Mouse (Mus musculus) testis, postnatal 10 days (tissue): ENCODE data around the gene Man2b1.
A peak's percentile ranks its signal among the peaks of the same experiment; 100 is the strongest.
"Not testable (repeated sequence)": the region's sequence is repeated elsewhere in the genome, so short reads cannot be mapped to it uniquely, and the experiment has no call there.

Experiments
- DNase-seq: peaks from one replicate; pipeline ENCODE4 v3.0.0; 2021; ENCODE audit warnings: low spot score

The Man2b1 gene

DNA sequence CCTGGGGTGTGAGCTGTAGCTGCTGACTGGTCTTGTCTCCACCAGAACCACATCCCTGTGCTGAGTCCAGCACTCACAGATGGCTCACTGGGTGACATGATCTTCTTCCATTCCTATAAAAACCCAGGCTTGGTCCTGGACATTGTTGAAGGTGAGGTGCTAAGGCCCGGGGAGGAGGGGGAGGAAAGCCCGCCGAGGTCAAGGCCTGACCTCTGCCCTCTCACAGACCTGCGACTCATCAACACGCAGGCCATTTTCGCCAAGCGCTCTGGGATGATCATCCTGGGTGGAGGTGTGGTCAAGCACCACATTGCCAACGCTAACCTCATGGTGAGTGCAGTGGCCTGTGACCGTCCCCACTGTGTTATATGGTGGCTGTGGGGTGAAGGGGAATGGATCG lies 8.9 kb upstream of the Man2b1 start:
- DNase-seq = no peak

DNA sequence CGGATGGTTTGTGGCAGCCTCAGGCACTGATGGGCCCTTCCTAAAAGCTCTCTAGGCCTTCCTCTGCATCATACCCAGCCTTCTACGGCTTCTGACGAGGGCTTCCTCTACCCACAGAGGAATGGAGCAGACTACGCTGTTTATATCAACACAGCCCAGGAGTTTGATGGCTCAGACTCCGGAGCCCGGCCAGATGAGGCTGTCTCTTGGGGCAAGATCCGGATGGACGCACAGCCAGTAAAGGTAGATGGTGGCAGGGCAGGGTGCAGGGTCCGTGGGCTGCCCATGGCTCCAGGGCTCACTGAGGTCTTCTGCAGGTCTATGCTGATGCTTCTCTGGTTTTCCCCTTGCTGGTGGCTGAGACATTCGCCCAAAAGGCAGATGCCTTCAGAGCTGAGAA lies 8.5 kb upstream of the Man2b1 start:
- DNase-seq = no peak

DNA sequence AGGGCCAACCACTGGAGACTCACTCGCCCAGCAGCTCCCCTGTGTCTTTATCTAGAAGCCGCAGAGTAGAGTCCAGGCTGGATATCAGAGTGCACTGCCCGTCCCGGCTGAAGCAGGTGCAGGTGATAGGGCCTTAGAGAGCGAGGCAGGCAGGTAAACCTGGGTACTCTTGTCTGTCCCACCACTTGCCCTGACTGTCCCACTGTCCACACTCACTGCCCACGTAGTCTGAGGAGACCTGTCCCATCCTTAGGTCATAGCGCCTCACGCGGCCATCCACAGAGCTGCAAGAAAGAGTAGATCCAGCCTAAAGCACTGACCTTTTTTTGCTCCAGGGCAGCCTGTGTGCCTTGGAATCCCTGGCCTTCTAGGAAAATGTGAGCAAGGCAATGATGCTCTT lies 7.1 kb upstream of the Man2b1 start:
- peak; percentile 79 for DNase-seq

DNA sequence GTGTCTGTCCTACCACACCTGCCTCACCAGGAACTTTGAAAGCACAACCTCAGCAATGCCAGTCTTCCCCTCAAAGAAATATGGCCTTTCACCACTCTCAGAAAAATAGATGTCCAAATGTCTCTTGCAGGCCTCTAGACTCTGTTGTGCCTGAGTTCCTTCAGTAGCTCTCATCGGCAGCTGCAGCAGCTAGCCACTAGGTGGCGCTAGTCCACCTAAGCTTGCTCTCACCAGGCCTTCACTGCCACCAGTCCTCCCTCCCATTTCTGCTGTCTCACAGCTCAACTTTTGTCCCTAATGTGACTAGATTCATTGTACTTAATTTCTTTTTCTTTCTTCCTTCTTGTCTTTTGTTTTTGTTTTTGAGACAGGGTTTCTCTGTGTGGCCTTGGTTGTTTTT lies 6.1 kb upstream of the Man2b1 start:
- DNase-seq = peak; percentile 79

DNA sequence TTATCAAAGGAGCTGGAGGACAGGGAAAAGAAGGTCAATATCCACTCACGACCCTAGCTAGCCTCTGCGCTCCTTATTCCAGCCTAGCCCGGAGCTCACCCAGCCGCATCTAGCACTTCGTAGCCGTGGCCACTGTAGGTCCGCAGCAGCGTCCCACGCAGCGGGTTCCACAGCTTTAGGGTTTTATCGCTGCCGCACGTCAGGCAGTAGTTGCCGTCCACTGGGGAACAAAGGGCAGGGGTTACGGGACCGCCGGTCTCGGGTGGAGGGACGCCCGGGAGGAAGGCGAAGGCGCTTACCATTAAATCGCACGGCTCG lies 2.9 kb upstream of the Man2b1 start:
- no peak for DNase-seq

DNA sequence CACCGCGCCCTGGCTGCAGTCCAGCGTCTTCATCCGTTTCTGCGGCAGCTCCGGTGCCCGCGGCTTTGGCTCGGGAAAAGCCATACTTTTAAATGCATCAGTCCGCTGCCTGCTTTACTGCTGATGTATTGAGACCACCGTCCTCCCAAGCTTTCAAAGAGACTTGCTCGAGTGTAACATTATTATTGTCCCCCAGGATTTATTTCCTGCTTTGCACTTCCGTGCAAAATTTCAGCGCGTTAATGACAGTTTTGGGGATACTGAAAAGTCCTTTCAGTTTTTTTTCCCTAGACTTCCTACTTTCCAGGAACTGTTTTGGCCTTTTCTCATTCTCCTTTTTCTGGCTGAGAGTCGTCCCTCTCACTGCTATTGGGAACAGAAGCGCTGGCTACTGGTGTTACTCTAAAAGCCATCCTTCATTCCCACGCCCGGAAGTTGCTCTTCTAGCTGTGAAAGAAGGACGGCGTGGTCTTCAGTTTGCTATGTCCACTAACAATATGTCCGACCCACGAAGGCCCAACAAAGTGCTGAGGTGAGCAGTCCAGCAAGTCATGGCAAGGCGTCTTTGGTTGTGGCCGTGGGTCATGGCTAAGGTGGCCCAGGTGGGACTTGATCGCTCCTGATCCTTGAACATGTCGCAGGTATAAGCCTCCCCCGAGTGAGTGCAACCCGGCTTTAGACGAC lies 2.4 kb upstream of the Man2b1 start, which contains the start of gene Wdr83os:
TSS of gene Wdr83os (plus strand) at position 209 of the 684 bp plus-strand sequence.
- DNase-seq = peak; percentile 77

DNA sequence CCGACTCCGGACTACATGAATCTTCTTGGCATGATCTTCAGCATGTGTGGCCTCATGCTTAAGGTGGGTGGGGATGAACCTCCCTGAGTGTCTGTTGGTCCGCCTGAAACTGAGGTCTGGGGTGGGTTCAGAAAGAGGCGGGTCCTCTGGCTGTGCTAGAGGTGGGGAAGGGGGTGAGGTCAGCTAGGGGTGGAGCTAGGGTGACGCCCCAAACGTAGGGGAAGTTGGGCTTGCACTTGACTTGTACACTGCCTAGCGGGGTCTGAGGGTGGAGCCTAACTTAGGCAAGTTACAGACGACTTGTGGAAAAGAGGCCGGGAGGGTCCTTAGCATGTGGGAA lies 1.9 kb upstream of the Man2b1 start, which contains the start of gene Wdr83:
TSS of gene Wdr83 (minus strand) at position 91 of the 340 bp plus-strand sequence.
- DNase-seq = no peak

DNA sequence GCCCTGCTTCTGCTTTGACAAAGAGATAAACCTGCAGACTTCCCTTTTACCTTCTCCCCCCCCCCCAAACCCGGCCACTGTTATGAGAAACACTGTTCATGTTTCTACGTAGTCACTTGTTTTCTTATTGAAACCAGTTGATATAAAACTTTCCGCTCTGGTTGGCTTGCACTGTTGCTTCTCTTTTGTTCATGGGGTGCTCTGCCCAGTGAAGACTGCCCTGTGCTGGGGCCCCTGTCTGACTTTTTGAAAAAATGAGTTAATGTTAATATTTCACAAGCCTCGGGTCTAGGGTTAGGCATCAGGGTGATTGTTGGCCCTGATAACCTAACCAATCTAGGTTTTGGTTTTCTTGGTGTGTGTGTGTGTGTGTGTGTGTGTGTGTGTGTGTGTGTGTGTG lies 901 bp upstream of the Man2b1 start:
- DNase-seq = not testable (repeated sequence)

DNA sequence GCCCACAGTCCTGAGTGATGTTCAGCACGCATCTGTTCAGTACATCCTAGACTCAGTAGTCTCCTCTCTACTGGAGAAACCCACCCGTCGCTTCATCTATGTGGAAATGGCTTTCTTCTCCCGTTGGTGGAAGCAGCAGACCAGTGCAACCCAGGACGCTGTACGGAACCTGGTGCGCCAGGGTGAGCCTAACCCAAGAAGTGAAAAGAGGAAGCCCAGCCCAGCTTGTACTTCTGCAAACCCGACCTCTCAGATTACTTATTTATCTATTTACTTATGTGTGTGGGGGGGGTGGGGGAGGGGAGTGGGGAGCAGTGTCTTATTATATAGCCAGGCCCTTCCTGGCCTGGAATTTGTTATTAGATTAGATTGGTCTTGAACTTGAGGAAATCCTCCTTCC lies 1.6 kb downstream of the Man2b1 start:
- DNase-seq = no peak

DNA sequence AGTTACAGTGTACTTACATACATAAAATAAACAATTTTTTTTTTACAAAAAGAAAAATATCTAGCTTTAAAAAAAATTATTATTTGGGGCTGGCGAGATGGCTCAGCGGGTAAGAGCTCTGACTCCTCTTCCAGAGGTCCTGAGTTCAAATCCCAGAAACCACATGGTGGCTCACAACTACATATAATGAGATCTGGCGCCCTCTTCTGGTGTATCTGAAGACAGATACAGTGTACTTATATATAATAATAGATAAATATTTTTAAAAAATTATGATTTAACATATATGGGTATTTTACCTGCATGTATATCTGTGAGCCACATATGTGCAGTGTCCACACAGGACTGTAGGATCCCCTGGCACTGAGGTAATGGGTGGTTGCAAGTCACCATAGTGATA lies 3.2 kb downstream of the Man2b1 start:
- no peak for DNase-seq

DNA sequence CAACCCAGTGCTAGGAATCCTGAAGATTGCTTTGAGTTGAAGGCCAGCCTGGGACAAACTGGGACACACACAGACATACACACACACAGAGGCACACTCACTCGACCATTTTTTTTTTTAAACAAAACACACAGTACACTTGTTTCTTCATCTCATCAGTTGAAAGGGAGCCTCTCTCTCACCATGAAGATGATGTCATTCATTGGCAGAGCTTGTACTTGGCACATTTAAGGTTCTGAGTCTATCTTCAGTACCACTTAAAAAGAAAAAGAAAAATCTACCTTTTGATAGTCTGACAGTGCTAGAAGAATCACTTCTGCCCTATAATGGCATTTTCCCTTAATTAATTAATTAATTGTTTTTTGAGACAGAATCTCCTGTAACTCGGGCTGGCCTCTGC lies 5.7 kb downstream of the Man2b1 start:
- no peak for DNase-seq

DNA sequence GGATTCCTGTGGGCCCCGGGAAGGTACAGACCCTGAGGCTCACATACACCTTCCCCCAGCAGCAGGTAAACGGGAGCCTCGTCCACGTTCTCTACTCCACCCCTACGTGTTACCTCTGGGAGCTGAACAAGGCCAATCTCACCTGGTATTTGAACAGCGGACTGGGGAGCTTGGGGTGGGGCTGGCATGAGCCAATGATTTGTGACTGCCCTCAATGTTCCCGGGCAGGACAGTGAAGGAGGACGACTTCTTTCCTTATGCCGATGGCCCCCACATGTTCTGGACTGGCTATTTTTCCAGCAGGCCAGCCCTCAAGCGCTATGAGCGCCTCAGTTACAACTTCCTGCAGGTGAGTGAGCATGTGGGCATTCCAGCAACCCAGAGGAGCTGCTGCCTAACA lies 7.8 kb downstream of the Man2b1 start:
- peak; percentile 33 for DNase-seq

DNA sequence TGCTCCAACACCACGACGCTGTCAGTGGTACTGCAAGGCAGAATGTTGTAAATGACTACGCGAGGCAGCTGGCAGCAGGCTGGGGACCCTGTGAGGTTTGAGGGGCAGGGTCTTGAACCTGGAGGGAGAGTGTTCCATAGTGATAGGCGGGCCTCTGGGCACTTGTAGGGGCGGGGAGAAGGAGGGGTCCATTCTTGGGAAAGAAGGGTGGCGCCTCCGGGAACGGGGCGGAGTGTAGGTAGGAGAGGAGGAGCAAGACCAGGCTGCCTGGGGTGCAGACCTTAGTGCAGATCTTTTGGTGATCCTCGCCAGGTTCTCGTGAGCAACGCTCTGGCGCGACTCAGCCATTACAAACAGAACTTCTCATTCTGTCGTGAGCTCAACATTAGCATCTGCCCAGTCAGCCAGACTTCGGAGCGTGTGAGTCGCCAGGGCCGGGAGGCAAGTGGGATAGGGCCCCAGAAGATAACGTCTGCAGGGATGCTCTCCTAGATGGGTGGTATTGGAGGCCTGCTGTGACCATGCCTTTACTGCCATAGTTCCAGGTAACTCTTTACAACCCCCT lies 8.5 kb downstream of the Man2b1 start:
- peak; percentile 49 for DNase-seq

DNA sequence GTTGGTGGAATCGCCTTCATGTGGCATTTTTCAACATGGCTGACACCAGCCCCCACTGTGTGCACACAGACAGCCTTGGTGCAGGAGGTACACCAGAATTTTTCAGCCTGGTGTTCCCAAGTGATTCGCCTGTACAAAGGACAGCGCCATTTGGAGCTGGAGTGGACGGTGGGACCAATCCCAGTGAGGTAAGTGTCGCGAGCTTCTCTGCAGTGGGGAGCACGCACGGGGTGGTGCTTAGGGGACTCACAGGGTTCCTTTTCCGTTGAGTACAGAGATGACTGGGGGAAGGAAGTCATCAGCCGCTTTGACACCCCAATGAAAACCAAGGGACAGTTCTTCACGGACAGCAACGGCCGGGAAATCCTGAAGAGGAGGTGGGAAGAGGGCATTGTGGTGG lies 12.0 kb downstream of the Man2b1 start:
- DNase-seq = no peak

DNA sequence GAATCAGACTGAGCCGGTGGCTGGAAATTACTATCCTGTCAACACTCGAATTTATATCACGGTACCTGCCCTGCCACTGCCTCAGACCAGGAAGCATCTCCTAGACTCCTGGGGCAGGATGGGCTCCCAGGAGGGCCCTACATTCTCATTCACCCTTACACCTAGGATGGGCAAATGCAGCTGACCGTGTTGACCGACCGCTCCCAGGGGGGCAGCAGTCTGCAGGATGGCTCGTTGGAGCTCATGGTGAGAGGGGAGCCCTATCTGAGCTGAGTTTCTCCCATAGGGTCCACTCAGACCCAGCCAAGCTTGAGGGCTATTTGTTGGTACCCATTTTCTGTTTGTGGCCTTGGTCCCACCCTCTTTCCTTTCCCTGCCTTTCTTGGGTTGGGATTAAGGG lies 12.5 kb downstream of the Man2b1 start:
- DNase-seq = no peak

DNA sequence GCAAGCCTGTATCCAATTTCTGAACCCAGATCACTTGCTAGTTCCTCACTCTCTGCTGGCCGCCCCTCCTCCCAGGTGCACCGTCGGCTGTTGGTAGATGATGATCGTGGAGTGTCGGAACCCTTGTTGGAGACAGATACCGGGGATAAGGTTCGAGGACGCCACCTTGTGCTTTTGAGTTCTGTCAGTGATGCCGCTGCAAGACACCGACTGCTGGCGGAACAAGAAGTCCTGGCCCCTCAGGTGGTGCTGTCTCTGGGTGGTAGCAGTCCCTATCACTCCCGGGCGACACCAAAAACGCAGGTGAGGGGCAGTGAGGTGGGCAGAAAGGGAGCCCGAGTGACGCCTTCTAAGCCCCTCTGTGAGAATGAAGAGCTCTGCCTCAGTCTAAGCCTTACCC lies 13.1 kb downstream of the Man2b1 start:
- no peak for DNase-seq

DNA sequence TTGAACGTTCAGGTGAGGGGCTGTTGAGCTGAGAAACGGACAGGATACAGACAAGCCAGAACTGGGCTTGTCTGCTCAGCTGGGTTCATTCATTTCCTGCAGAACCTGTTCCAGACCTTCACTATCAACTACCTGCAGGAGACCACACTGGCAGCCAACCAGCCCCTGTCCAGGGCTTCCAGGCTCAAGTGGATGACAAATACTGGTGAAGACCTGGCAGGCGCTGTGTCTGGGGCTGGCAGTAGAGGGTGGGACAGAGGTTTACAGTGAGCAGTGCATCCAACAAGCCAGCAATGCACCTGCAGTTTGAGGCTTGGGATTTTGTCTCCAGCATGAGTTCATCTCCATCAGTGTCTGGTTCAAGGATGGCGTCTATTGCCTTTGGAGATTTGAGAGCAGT lies 13.8 kb downstream of the Man2b1 start:
- no peak for DNase-seq

DNA sequence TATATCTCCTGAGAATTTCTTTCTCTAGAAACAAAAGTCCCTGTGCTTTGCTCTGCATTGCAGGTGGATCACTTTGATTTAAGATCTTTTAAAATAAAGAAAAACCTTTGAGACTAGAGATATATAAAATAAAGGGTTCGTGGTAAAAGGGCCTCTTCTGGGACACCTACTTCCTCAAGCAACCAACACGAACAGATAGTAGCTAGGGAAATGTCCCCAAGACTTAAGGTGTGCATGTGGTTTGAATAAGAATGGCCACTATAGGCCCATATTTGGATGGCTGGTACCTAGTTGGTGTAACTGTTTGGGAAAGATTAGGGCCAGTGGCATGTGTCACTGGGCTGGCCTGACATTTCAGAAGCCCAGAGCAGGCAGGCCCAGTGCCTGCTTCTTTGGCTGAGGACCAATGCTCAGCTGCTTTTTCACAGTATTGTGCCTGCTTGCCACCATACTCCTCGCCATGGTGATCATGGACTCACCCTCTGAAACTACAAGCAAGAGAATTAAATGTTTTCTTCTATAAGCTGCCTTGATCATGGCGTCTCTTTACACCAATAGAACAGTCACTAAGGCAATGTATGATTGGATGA lies 17.1 kb downstream of the Man2b1 start:
- DNase-seq = no peak

DNA sequence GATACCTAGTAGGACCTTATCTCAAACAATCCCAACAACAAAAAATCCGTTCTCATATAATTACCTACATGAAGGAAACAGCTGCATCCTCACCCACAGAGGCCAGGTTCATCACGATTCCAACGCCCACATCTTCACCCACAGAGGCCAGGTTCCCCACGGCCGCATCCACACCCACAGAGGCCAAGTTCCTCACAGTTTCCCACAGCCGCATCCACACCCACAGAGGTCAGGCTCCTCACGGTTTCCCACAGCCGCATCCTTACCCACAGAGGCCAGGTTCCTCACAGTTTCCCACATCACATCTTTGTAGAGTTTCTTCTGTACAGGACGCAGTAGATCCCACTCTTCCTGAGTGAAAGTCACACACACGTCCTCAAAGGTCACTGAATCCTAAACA lies 30.2 kb downstream of the Man2b1 start:
- DNase-seq = no peak

DNA sequence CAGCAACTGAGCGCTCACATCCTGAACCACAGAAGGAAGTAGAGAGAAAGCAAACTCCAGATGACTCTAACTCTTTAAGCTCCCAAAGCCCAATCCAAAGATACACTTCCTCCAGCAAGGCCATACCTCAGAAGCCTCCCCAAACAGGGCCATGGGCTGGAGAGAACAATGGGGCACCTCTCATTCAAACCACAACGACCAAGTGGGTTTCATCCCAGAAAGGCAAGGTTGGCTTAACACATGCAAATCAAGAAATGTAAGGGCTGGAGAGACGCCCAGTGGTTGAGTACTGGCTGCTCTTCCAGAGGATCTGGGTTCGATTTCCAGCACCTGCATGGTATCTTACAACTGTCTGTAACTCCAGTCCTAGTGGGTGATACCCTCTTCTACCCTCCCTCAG lies 32.4 kb downstream of the Man2b1 start:
- DNase-seq = no peak

DNA sequence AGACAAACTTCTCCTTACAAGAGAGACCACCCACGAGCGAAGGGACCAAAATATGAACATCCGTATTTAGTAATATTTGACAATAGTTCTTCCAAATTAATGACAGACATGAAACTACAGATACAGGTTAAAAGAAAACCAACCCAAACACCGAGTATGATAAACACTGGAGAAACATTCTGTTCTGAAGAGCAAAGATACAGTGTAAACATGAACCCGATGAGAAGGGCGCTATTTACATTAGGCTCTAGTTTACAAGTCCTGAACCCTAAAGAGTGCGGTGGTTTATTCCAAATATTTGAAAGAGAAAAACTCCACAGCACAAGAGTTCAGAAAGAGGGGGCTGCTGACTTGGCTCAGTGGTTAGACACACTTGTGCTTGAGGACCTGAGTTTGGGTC lies 33.9 kb downstream of the Man2b1 start:
- DNase-seq = no peak

DNA sequence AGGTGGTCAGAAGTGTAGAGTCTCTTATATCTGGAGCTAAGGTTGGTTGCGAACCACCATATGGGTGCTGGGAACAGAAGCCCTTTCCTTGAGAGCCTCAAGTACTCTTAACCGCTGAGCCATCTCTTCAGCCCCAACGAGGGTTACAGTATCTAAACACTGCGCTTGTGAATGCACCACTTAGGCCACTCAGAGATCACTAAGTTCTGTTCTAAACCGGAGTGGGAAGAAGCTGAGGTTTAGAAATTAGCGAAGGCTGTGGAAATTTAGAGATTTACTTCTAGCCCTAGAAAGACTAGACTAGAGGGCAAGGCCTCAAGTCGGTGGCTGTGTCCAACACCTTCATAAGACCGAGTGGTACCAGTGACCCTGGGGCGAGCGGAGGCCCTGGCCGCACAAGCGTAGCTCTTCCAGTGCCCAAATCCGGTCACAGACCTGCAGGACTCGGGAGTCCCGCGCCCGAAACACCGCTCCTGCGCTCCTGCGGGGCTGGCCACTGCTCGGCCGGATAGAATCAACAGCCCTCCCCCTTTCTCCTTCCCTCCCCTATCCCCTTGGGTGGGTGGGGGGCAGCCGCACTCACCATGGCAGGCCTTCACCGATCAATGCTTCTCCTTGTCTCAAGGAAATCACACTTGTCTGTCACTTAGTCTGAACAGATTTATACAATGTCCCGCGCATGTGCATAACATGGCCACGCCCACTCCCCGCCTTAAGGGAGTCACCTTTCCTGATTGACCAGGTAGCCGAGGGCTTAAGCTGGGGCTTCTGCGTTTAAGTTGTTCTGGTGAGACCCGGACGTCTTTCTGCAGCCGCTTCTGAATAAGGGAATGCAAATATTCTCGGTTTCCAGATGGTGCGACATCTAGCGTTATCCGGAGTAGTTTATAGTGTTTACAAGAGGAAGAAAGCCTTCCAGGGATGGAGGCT lies 36.2 kb downstream of the Man2b1 start:
- peak; percentile 89 for DNase-seq

DNA sequence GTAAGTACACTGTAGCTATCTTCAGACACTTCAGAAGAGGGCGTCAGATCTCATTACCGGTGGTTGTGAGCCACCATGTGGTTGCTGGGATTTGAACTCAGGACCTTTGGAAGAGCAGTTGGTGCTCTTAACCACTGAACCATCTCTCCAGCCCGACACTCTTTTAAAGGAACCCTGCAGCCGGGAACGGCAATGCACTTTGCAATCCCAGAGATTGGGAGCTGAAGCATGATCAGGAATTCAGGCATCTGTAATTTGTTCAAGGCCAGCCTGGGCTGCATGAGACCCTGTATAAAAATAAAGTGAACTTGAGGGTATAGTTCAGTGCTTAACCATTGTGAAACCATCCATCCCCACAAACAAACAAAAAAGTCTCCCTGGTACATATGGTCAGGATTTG lies 37.2 kb downstream of the Man2b1 start:
- DNase-seq = not testable (repeated sequence)
